Mouse (Mus musculus): ENCODE results near the gene Hist2h2aa1. TPM values are rescaled to one million over a fixed set of nuclear protein-coding genes. Genes with fewer than 3 reads are reported as not detected.

Gene Hist2h2aa1
- total RNA-seq, 1 experiment from 2014 or later: 5,131 TPM

DNA sequence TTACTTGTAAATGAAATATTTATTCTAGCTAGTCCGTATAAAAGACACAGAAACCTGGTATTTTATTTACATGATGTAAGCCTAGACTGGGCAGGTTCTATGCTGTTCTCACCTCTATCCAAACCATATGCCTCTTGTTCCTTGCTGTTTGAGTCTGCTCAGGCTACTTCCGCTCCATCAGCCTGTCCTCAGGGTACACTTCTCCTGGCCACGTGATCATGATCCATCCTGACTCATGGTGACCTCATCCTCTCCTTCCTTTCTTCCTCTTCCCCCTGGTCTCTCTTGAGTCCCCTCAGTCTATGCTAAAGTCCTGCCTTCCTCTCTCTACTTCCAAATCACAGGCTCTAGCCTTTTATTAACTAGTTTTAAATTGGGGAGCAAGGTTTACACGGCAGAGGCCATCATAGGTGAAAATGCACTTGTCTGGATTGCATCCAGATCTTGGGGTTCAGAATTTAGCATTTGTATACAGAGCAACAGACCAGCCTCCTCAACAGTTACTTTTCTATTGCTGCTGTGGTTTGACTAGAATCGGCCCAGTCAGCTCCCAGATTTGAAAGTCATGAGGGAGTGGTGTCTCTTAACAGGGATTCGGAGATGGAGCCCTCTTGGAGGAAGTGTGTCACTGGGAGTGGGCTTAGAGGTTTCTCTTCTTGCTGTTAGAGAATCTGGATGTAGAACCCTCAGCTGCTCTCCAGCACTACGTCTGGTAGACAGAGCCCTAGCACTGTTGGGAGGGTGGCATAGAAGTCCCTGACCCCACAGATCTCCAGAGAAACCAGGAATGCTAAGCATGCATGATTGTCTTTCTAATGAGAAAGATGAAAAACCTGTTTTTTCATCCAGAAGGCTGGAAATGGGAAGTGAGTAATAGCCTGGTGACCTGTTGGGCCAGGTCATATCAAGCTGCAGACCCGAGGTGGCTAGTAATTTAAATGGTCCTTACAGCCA, 18.3 kb upstream of the Hist2h2aa1 start:
- peak; percentile 29; the same call in 1 of the 2 replicates for ATAC-seq (replicated peaks; ENCODE audit: low read depth, poor library complexity, severe bottlenecking)

DNA sequence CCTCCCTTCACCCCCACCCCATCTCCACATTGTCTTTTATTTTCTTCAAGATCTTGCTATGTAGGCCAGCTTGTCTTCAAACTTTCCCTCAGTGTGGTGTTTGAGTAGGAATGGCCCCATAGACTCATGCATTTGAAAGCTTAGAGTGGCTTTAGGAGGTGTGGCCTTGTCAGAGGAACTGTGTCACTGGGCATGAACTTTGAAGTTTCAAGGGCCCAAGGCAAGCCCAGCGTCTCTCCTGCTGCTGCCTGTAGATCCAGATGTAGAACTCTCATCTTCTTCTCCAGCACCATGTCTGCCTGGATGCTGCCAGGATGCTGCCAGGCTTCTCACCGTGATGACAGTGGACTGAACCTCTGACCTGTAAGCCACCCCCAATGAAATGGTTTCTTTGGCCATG, 16.5 kb upstream of the Hist2h2aa1 start:
- ATAC-seq (replicated peaks; ENCODE audit: low read depth, poor library complexity, severe bottlenecking): no peak

DNA sequence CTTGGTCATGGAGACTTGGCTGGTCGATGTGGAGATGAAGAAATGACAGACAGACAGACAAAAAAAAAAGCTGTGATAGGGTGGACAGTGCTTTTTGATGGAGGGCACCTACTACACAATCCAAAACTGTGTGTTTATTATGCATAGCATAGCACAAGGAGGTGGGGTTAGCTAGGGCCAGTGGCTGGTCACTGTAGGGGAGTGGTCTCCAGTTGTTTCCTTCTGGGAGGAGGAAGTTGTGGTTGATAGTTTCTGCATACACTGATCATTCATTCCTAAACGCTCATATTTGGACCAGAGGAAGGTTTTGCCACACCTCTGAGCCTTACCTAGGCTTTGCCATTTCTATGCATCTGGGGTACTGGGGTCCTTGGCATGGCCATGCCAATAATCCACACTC, 14.9 kb upstream of the Hist2h2aa1 start:
- 0 out of 2 replicates have a peak, but pooled peaks have one; percentile 33 for ATAC-seq (replicated peaks; ENCODE audit: low read depth, poor library complexity, severe bottlenecking)

DNA sequence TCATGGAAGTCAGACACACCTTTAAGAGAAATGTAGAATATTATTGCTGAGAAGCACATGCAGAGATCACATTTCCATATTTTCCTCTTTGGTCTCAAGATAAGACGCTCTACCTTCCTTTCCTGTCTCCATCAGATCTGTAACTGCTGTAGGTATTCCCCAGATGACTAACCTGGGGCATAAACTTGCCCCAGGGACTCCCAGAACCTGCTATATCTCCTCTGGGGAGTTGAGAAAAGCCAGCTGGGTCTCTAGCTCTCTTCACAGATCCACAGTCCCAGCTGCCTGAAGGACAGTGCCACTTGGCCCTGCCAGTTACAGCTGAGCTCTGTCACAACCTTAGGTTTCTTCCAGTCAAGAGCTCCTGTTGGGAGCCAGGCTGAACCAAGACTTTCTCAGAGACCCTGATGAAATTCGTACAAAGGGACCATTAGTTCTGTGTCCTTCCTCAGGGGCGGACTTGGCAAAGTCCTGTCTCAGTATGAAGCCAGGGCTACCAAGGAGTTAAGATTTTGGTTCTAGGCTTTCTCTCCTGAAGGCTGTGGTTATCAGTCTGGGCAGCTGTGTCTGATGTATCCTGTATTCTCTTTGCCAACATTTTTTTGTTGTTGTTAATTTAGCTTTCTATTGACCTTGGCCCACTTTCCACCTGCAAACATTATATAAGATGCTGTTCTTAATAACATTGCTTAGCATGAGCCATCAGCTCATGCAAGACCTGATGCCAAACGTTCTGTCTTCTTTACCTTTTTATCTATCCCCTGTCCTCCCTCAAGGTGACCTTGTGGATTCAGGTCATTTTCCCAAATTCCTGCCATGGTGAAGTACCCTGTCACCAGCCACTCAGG, 14.2 kb upstream of the Hist2h2aa1 start:
- ATAC-seq (replicated peaks; ENCODE audit: low read depth, poor library complexity, severe bottlenecking): no peak

DNA sequence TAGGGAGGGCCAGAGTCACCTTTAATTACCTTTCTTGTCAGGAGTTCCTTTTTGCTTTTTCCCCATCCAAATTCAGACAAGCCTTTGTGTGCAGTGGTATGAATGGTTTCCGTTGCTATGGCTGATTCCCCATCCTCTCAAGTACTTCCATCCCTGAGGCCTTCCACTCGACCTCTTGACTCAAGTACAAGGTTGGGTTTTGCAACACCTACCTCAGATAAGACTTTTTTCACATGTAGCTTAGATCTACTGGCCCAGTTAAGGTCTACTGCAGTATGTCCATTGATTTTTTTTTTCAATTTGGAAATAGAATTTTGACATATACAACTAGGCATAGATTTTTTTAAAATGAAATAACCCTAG, 13.6 kb upstream of the Hist2h2aa1 start:
- no peak for ATAC-seq (replicated peaks; ENCODE audit: low read depth, poor library complexity, severe bottlenecking)

DNA sequence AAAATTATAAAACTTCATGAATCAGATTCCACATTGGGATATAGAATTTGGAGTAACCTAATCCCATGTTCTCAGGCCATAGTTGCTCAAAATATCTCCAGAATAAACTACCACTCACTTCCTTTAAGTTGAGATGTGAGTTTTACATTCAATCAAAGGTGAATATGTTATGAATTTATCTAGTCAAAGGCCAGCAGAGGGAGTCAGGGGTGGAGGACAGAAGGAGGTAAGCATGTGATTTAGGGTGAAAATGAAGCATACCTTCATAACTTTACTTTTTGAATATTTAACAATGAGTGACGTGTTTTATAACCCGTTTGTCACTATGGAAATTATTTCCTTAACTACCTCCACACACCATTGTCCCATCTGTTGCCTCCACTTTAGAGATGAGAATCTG, 10.4 kb upstream of the Hist2h2aa1 start:
- ATAC-seq (replicated peaks; ENCODE audit: low read depth, poor library complexity, severe bottlenecking): no peak

DNA sequence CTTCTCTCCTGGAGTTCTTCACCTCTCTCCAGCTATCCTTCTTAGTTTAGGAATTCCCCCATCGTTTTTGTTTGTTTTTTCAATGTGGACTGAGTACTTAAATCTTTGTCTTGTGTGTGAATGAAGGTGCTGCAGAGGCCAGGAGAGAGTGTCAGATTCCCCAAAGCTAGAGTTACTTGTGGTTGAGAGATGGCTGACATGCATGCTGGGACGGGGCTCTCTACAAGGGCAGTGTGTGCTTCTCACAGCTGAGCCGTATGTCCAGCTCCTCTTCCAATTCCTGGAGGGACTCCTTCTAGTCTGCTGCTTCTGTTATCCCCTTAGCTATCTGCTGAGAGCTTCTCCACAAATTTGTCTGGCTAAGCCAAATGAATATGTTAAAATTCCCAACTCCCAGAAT, 9.5 kb upstream of the Hist2h2aa1 start:
- no peak for ATAC-seq (replicated peaks; ENCODE audit: low read depth, poor library complexity, severe bottlenecking)

DNA sequence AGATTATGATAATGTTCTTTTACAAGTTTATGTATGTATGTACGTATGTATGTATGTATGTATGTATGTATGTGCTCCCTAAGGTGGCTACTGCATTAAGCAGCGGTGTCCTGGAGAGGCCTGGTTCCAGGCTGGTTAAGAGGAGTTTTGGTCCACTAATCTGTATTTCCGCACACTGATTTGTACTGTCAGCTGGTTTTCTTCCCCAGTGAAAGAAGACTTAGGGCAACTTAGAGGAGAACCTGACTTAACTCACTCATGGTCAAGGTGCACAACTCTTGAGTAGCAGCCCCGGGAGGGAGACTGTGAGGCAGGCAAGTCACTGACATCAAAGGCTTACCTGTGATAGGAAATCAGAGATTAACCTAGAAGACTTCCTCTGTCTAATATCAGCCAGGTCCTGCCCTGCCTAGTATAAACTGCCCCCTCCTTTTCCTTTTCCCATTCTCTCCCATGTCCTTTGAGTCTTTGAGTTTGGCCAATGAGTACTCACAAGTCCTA, 8.4 kb upstream of the Hist2h2aa1 start:
- ATAC-seq (replicated peaks; ENCODE audit: low read depth, poor library complexity, severe bottlenecking): no peak

DNA sequence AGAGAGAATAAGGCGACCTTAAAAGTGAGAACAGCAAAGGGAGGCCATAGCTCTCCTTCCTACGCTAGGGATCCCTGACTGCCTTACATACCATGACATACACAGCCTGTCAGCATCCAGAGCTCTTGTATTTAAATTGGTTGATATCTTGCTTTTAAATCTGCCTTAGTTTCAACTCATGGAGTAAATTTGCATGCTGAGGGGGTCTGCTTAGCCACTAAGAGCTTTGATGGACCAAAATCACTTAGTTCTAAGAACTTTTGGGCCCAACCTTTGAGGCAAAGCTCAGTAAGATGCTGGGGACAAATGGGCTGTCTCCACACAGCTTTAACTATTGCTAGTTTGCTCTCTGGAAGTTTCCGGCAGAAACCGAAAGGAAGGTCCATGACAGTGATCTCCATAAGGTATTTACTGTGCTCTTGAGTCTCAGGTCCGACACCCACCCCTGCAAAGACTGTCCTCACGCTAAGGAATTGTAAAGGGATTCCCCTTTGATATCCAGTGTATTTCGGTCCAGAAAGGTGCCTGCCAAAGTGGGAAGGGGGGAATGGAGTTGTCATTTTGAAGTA, 7.9 kb upstream of the Hist2h2aa1 start:
- ATAC-seq (replicated peaks; ENCODE audit: low read depth, poor library complexity, severe bottlenecking): no peak

DNA sequence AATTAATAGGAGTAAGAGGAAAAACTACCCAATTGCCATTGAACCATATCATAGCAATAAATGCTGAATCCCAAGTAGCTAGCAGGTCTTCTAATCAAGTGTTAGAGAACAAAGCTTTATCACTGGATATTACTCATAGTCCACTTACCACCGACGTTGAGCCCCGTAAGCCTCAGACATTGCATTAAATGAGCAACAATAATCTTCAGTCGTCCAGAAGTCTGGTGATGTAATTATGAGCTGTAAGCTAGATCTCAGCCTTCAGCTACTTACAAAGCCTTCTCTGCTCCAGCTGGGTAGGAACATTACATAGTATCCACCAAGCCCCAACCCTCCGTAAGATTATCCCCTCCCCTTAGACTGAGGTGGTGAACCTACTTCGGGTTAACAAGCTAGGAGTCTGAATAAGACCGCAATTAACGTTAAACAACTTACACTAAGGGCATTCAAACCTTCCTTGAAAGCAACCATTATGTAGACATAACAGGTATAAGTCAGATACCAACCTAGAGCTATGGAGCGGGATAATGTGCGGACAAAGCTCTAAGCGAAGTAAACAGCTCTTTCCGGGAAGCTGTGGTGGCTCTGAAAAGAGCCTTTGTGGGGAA, 7.3 kb upstream of the Hist2h2aa1 start:
- ATAC-seq (replicated peaks; ENCODE audit: low read depth, poor library complexity, severe bottlenecking): no peak

DNA sequence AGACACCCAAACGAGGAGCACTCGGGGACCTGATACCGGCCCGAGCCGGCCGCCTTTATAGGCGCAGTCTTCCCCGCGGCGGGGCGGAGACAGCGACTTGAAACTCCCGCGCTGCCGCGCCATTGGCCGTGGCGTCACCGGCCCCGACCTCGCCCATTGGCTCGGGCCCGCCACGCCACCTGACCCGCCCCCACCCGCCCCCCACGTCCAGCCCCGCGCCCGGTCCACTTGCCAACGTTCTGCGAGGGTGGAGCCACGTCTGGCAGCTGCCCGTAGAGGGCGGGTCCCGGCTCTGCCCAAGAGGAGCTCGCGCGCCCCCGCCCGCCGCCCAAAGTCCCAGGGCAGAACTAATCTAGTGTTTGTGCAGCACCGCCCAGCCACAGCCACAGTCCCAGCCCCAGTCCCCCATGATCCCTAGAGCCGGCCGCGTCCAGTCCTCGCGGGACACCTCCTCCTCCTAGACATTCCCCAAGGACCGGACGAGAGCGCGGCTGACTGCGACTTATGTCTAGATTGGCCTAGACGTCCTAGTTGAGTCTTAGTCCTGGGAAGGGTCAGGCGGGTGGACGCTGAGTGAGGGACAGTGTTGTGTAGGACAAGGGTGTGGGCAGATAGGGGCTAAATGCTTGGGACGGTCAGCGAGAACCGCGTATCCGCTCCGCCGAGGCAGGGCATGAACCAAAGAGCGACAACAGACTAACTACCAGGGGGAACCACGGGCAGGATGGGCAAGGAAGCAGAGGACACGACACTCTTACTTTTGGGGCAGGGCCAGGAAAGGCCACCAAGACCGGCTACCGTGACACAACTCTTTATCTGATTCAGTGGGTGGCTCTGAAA, 6.1 kb upstream of the Hist2h2aa1 start, which contains the start of gene Hist2h3c2:
Gene Hist2h3c2, minus strand, starts transcription at position 174 of the 840 bp plus-strand sequence.
- ATAC-seq (replicated peaks; ENCODE audit: low read depth, poor library complexity, severe bottlenecking): peak; percentile 65

DNA sequence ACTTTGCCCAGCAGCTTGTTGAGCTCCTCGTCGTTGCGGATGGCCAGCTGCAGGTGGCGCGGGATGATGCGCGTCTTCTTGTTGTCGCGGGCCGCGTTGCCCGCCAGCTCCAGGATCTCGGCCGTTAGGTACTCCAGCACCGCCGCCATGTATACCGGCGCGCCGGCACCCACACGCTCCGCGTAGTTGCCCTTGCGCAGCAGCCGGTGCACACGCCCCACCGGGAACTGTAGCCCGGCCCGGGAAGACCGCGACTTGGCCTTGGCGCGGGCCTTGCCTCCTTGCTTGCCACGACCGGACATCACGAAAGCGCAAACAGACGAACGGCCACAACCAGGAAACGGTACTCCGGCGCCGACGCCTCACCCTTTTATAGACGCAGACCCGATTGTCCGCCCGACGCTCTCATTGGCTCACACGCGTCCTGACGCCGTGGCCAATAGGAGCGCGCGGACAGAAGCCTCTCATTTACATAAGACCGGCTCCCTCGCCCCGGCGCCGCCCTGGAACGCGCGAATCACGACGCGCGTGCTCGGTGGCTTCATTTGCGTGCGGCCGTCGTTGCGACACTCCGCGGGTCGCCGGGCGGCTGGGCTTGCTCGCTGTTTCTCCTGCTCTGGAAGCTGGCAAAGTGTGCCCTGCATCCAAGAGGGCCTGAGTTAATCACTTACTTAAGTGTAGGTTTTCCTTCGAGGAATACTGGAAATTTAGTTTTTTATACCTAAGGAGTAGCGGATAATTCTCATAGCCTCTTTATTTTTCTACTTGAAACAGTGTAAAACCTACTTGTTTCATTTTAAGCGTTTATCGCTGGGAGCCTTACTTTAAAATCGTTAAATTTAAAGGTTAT, 5.1 kb upstream of the Hist2h2aa1 start, which contains the start of gene Hist2h2aa2:
Gene Hist2h2aa2, minus strand, starts transcription at position 328 of the 850 bp plus-strand sequence.
- ATAC-seq (replicated peaks; ENCODE audit: low read depth, poor library complexity, severe bottlenecking): peak; percentile 64

DNA sequence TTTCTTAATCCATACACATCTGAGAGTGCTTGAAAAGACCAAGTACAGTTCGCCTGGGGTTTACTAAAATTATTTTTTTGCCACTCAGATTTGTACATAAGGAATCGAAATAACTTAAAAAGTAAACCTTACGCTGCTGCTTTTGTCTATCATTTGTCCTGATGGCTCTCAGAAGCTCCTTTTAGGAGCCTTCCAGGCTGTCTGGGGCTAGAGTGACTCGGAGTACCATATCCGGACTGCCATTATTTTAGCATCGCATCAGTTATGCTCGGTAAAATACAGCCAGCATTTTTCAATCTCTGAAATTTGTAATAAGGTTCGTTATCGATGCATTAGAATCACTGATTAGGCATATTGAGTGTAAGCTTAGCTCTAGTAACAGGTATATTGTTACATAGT, 4.5 kb upstream of the Hist2h2aa1 start:
- no peak for ATAC-seq (replicated peaks; ENCODE audit: low read depth, poor library complexity, severe bottlenecking)

DNA sequence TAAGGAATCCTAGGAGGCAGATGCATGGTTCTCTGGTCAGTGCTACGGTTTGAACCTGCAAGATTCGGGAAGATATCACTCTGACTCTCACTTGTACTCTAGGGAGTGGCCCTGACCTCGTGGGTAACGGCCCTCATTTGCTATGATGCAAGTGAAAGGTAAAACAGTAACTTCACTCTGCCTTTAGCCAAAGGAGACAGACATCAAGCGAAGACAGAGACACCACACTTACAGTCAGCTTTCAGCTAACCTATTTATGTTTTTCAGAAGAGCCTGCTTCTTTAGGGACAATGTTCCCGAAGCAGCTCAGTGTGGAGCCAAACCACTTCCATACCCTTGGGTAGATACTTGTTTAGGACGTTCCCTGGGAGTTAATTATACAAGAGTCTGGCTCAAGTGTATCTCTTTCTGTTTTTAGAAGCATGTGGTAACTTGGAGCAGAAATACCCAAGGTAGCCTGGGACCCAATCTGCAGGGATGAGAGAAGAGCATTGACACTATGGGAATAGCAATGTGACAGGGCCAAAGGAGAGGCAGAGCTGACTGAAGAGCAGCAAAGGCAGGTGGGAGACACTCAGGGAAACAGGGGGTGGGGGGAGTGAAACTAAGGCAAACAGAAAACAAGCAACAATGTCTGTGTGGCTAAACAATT, 1.2 kb upstream of the Hist2h2aa1 start:
- no peak for ATAC-seq (replicated peaks; ENCODE audit: low read depth, poor library complexity, severe bottlenecking)

DNA sequence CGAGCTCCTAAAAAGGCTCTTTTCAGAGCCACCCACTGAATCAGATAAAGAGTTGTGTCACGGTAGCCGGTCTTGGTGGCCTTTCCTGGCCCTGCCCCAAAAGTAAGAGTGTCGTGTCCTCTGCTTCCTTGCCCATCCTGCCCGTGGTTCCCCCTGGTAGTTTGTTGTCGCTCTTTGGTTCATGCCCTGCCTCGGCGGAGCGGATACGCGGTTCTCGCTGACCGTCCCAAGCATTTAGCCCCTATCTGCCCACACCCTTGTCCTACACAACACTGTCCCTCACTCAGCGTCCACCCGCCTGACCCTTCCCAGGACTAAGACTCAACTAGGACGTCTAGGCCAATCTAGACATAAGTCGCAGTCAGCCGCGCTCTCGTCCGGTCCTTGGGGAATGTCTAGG, 721 bp downstream of the Hist2h2aa1 start:
- ATAC-seq (replicated peaks; ENCODE audit: low read depth, poor library complexity, severe bottlenecking): peak; percentile 46

DNA sequence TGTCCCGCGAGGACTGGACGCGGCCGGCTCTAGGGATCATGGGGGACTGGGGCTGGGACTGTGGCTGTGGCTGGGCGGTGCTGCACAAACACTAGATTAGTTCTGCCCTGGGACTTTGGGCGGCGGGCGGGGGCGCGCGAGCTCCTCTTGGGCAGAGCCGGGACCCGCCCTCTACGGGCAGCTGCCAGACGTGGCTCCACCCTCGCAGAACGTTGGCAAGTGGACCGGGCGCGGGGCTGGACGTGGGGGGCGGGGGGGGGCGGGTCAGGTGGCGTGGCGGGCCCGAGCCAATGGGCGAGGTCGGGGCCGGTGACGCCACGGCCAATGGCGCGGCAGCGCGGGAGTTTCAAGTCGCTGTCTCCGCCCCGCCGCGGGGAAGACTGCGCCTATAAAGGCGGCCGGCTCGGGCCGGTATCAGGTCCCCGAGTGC, 1.1 kb downstream of the Hist2h2aa1 start, which contains the start of gene Hist2h3c1:
Gene Hist2h3c1, plus strand, starts transcription at position 259 of the 430 bp plus-strand sequence.
- ATAC-seq (replicated peaks; ENCODE audit: low read depth, poor library complexity, severe bottlenecking): peak; percentile 64

DNA sequence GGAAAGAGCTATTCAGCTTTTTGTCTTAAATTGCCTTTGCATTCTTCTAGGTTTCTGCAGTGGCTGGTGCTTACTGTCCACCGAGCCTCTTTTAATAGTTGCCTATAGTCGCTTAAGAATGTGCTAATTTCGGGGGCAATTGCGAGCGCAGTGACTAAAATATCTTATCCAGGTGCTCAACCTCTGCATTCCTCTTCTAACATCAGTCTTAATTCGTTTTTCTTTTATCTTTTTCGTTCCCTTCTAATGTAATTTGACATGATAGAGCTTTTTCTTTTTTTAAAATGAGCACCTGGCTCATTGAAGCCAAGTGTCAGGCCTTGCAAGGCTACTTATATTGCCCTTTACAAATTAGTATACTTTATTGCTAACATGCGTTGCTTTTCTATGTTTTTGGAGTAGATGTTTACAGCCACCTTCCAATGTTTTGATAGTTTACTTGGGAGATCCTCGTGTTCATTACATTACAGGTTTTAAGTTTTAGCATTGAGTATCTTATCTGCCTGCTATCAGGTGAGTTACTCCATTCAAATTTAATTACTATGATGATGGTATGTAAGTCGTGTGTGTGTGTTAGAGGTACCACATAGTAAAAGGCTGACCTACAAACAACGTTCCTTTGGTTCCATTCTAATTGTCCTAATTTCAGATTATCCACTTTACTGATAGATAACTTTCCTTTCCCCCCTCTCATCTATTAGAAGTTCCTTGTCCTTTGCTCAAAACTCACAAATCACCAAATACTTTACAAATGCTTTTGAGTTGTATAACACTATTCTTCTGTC, 2.3 kb downstream of the Hist2h2aa1 start:
- no peak for ATAC-seq (replicated peaks; ENCODE audit: low read depth, poor library complexity, severe bottlenecking)
